ENCODE assay signal across 10 mouse cellular contexts in genomic region chr5:143055501-143056125, GRCm38 (mm10). TPM values are rescaled to one million over a fixed set of nuclear protein-coding genes. Genes with fewer than 3 reads are reported as not detected.
DNase-seq lines count a peak whose midpoint lies in the region; ATAC-seq and TF ChIP-seq lines count a peak whose summit lies in the region.
"Had no signal": no experiment of that assay in that cellular context is flagged by ENCODE, and none has a peak within 500 bp of the region (broad histone marks: within the 10 kb centered on the region; RNA-seq: fewer than 3 reads in every experiment).

No protein-coding gene starts in this region.

- H3K4me3 ChIP-seq in spleen, adult 2 months (ENCODE audit: extremely low read depth, insufficient read depth, insufficient read length) = no peak overlapping the region
- no peak overlapping the region for H3K4me3 ChIP-seq in heart, embryonic 14.5 days (ENCODE audit: control insufficient read depth in 1 of 2, insufficient read depth in 1 of 2, low read depth in 1 of 2, low read length in 2 of 2)
- no peak overlapping the region for H3K4me3 ChIP-seq in liver, embryonic 13.5 days (replicated peaks)
- H3K4me3 ChIP-seq in stomach, embryonic 16.5 days (replicated peaks; ENCODE audit: low read length) = no peak overlapping the region
- no peak overlapping the region for H3K4me3 ChIP-seq in forebrain, embryonic 14.5 days (ENCODE audit: low read depth, low read length)
- no peak overlapping the region for H3K4me3 ChIP-seq in hindbrain, embryonic 16.5 days (ENCODE audit: low read length)
- H3K4me3 ChIP-seq: forebrain, embryonic 13.5 days had no signal

- no peak for TF ChIP-seq CTCF in spleen, adult 2 months (IDR thresholded peaks at IDR 0.05; ENCODE audit: extremely low read depth, insufficient read depth, insufficient read length, insufficient replicate concordance)

- peak; percentile 32 to 43 for DNase-seq in spleen, adult 2 months (ENCODE audit: low read depth in 1 of 2, low spot score in 2 of 2)
- DNase-seq in spleen, adult 12 weeks (ENCODE audit: low spot score) = no peak
- DNase-seq in liver, embryonic 13.5 days = no peak
- DNase-seq in forebrain, embryonic 14.5 days (ENCODE audit: low spot score) = no peak
- DNase-seq in layer of hippocampus, adult 9-10 months (ENCODE audit: low spot score) = no peak

- no peak for TF ChIP-seq POLR2A in spleen, adult 2 months (IDR thresholded peaks at IDR 0.05; ENCODE audit: low read depth, low read length)

- H3K9me3 ChIP-seq in heart, embryonic 14.5 days (ENCODE audit: control insufficient read depth, low read length) = no peaks in the 10 kb centered on the region
- H3K9me3 ChIP-seq in liver, embryonic 13.5 days (replicated peaks) = no peaks in the 10 kb centered on the region
- H3K9me3 ChIP-seq in stomach, embryonic 16.5 days (replicated peaks; ENCODE audit: control insufficient read depth, low read length) = no peaks in the 10 kb centered on the region
- H3K9me3 ChIP-seq in forebrain, embryonic 14.5 days (replicated peaks; ENCODE audit: control insufficient read depth, low read length) = no peaks in the 10 kb centered on the region
- H3K9me3 ChIP-seq in hindbrain, embryonic 16.5 days (ENCODE audit: control insufficient read depth, low read length) = no peaks in the 10 kb centered on the region
- H3K9me3 ChIP-seq: forebrain, embryonic 13.5 days had no signal

- H3K4me1 ChIP-seq in spleen, adult 2 months (ENCODE audit: control insufficient read depth, insufficient read depth, insufficient read length) = peaks cover 41% of the 10 kb centered on the region
- H3K4me1 ChIP-seq in heart, embryonic 14.5 days (ENCODE audit: control insufficient read depth in 2 of 2, insufficient read depth in 2 of 2, low read length in 2 of 2) = peaks cover 23 to 85% of the 10 kb centered on the region in 2 experiments
- H3K4me1 ChIP-seq in liver, embryonic 13.5 days (replicated peaks) = peaks cover 98% of the 10 kb centered on the region
- H3K4me1 ChIP-seq in stomach, embryonic 16.5 days (ENCODE audit: control insufficient read depth, insufficient read depth, low read length) = peaks cover 60% of the 10 kb centered on the region
- H3K4me1 ChIP-seq in forebrain, embryonic 14.5 days (ENCODE audit: control insufficient read depth, insufficient read depth, low read length) = no peaks in the 10 kb centered on the region
- H3K4me1 ChIP-seq in hindbrain, embryonic 16.5 days (ENCODE audit: control insufficient read depth, insufficient read depth, low read depth, low read length) = peaks cover 16% of the 10 kb centered on the region

- H3K36me3 ChIP-seq in spleen, adult 2 months (ENCODE audit: control insufficient read depth, insufficient read depth, low read length) = 0 out of 2 replicates have a peak, but pooled peaks cover 2% of the 10 kb centered on the region
- H3K36me3 ChIP-seq in heart, embryonic 14.5 days (ENCODE audit: control insufficient read depth, insufficient read depth, low read length) = peaks cover 12% of the 10 kb centered on the region
- H3K36me3 ChIP-seq in liver, embryonic 13.5 days = peaks cover 14% of the 10 kb centered on the region; the same call in 1 of the 2 replicates
- no peaks in the 10 kb centered on the region for H3K36me3 ChIP-seq in stomach, embryonic 16.5 days (ENCODE audit: control insufficient read depth, insufficient read depth, low read length)
- H3K36me3 ChIP-seq in forebrain, embryonic 14.5 days (ENCODE audit: control insufficient read depth, insufficient read depth, low read length) = peaks cover 12% of the 10 kb centered on the region; the same call in 1 of the 2 replicates
- no peaks in the 10 kb centered on the region for H3K36me3 ChIP-seq in hindbrain, embryonic 16.5 days (ENCODE audit: control insufficient read depth, insufficient read depth, low read length)

- no peak overlapping the region for H3K4me2 ChIP-seq in heart, embryonic 14.5 days (ENCODE audit: low read length)
- H3K4me2 ChIP-seq in liver, embryonic 13.5 days = 0 out of 2 replicates have a peak overlapping the region, but pooled peaks have one; percentile 0
- no peak overlapping the region for H3K4me2 ChIP-seq in stomach, embryonic 16.5 days (ENCODE audit: low read depth, low read length)
- H3K4me2 ChIP-seq in forebrain, embryonic 14.5 days (ENCODE audit: low read length) = no peak overlapping the region
- H3K4me2 ChIP-seq in hindbrain, embryonic 16.5 days (ENCODE audit: low read length) = no peak overlapping the region
- H3K4me2 ChIP-seq: forebrain, embryonic 13.5 days had no signal

- WGBS in spleen, adult 2 months = 26% methylated on average over 3 of the region's 3 CpGs
- 8% methylated on average over 3 of the region's 3 CpGs for WGBS in heart, embryonic 14.5 days
- 7% methylated on average over 3 of the region's 3 CpGs for WGBS in liver, embryonic 13.5 days (ENCODE audit: insufficient replicate concordance)
- 47% methylated on average over 3 of the region's 3 CpGs for WGBS in stomach, embryonic 16.5 days
- 93% methylated on average over 3 of the region's 3 CpGs for WGBS in forebrain, embryonic 14.5 days
- WGBS in hindbrain, embryonic 16.5 days = 93% methylated on average over 3 of the region's 3 CpGs

- H3K27me3 ChIP-seq in spleen, adult 2 months (ENCODE audit: control insufficient read depth, insufficient read depth, low read length) = no peaks in the 10 kb centered on the region
- no peaks in the 10 kb centered on the region for H3K27me3 ChIP-seq in heart, embryonic 14.5 days (ENCODE audit: control insufficient read depth, insufficient read depth, low read length)
- no peaks in the 10 kb centered on the region for H3K27me3 ChIP-seq in liver, embryonic 13.5 days
- H3K27me3 ChIP-seq in stomach, embryonic 16.5 days (ENCODE audit: control insufficient read depth, insufficient read depth, low read length) = no peaks in the 10 kb centered on the region
- no peaks in the 10 kb centered on the region for H3K27me3 ChIP-seq in forebrain, embryonic 14.5 days (replicated peaks; ENCODE audit: control insufficient read depth, insufficient read depth, low read length)
- no peaks in the 10 kb centered on the region for H3K27me3 ChIP-seq in hindbrain, embryonic 16.5 days (replicated peaks; ENCODE audit: control insufficient read depth, insufficient read depth, low read length)
- H3K27me3 ChIP-seq: forebrain, embryonic 13.5 days had no signal

- no peak overlapping the region for H3K9ac ChIP-seq in heart, embryonic 14.5 days (ENCODE audit: low read length)
- H3K9ac ChIP-seq in liver, embryonic 13.5 days = peak overlapping the region; percentile 56
- H3K9ac ChIP-seq in stomach, embryonic 16.5 days (ENCODE audit: low read length) = no peak overlapping the region
- H3K9ac ChIP-seq in forebrain, embryonic 14.5 days (ENCODE audit: low read length) = no peak overlapping the region
- no peak overlapping the region for H3K9ac ChIP-seq in hindbrain, embryonic 16.5 days (ENCODE audit: low read depth, low read length)
- H3K9ac ChIP-seq: forebrain, embryonic 13.5 days had no signal

- peak overlapping the region; percentile 96 for H3K27ac ChIP-seq in spleen, adult 2 months (ENCODE audit: insufficient read depth, low read length)
- H3K27ac ChIP-seq in heart, embryonic 14.5 days (replicated peaks in 1 of 2; ENCODE audit: control insufficient read depth in 1 of 2, insufficient read depth in 1 of 2, low read depth in 2 of 2, low read length in 2 of 2) = peak overlapping the region; percentile 70 to 76
- H3K27ac ChIP-seq in liver, embryonic 13.5 days = peak overlapping the region; percentile 99
- peak overlapping the region; percentile 79 for H3K27ac ChIP-seq in stomach, embryonic 16.5 days (ENCODE audit: low read length)
- H3K27ac ChIP-seq in forebrain, embryonic 14.5 days (ENCODE audit: low read depth, low read length) = no peak overlapping the region
- H3K27ac ChIP-seq in hindbrain, embryonic 16.5 days (ENCODE audit: low read depth, low read length) = no peak overlapping the region
- H3K27ac ChIP-seq: forebrain, embryonic 13.5 days had no signal

- ATAC-seq in heart, embryonic 14.5 days (ENCODE audit: insufficient number of reproducible peaks, insufficient read depth, low FRiP score, low read depth) = peak; percentile 68
- no peak for ATAC-seq in liver, embryonic 13.5 days (ENCODE audit: low read depth)
- ATAC-seq in stomach, embryonic 16.5 days (ENCODE audit: insufficient read depth, low FRiP score) = 0 out of 2 replicates have a peak, but pooled peaks have one; percentile 37
- no peak for ATAC-seq in forebrain, embryonic 14.5 days
- no peak for ATAC-seq in hindbrain, embryonic 16.5 days
- ATAC-seq: activated CD4-positive, CD25-positive, alpha-beta regulatory T cell, adult 4 months; forebrain, embryonic 13.5 days had no signal

RNA-seq across cellular contexts. Expression of gene Rnf216, which starts 57.2 kb away (rescaled TPM):
- polyA plus RNA-seq in spleen, adult 2 months (2012; rRNA removed) = 25.9 and 32.4 TPM in 2 replicates
- 23.2 and 26.5 TPM in 2 replicates for polyA plus RNA-seq in heart, embryonic 14.5 days (2014; fragmentation: Nextera tagmentation; extraction: Ambion mirVana)
- polyA plus RNA-seq in liver, embryonic 13.5 days (2015; fragmentation: Nextera tagmentation; extraction: Ambion mirVana) = 14.4 and 19.8 TPM in 2 replicates
- 35.1 and 35.6 TPM in 2 replicates for polyA plus RNA-seq in stomach, embryonic 16.5 days (2015; fragmentation: Nextera tagmentation; extraction: Ambion mirVana)
- 26.9 and 38.6 TPM in 2 replicates for polyA plus RNA-seq in forebrain, embryonic 14.5 days (2014; fragmentation: Nextera tagmentation; extraction: Ambion mirVana)
- polyA plus RNA-seq in hindbrain, embryonic 16.5 days (2015; fragmentation: Nextera tagmentation; extraction: Ambion mirVana) = 27.2 and 31.0 TPM in 2 replicates

Comparison
In these comparisons a context has a peak if more than half of its experiments do, and no peak if none do; other contexts are left out.
1. DNase-seq: peak in spleen, adult 2 months (2 of 2); none in spleen, adult 12 weeks (single experiment), liver, embryonic 13.5 days (single experiment), forebrain, embryonic 14.5 days (single experiment) and layer of hippocampus, adult 9-10 months (single experiment).
2. H3K27ac ChIP-seq: peak in spleen, adult 2 months (single experiment), heart, embryonic 14.5 days (2 of 2), liver, embryonic 13.5 days (single experiment) and stomach, embryonic 16.5 days (single experiment); none in forebrain, embryonic 14.5 days (single experiment) and hindbrain, embryonic 16.5 days (single experiment).
3. ATAC-seq: peak in heart, embryonic 14.5 days (single experiment) and stomach, embryonic 16.5 days (single experiment); none in liver, embryonic 13.5 days (single experiment), forebrain, embryonic 14.5 days (single experiment) and hindbrain, embryonic 16.5 days (single experiment).